Mouse (Mus musculus) liver, postnatal 0 days (tissue): ENCODE data around the gene Wrb. TPM values are rescaled to one million over a fixed set of nuclear protein-coding genes. Genes with fewer than 3 reads are reported as not detected.

Experiments
- ATAC-seq: fragments of 200-750 bp; cut with Nextera tagmentation; 2 replicates; pipeline ENCODE4 v1.8.0; 2017; ENCODE audit warnings: mild to moderate bottlenecking, moderate library complexity
- DNase-seq: peaks from one replicate; pipeline ENCODE4 v3.0.0-alpha.2; 2016
- H3K27ac ChIP-seq: fragments of 300-500 bp; sonication (generic); 2 replicates; pipeline ENCODE4 v1.5.1; 2014; ENCODE audit warnings: antibody characterized with exemption, moderate library complexity, mild to moderate bottlenecking, low read depth
- H3K27me3 ChIP-seq: fragments of 300-500 bp; sonication (generic); 2 replicates; pipeline ENCODE4 v1.6.1; 2014; ENCODE audit warnings: low read length, control low read depth, mixed read lengths; ENCODE audit not compliant: insufficient read depth
- H3K36me3 ChIP-seq: fragments of 300-500 bp; sonication (generic); replicated peaks from 2 replicates; pipeline ENCODE4 v1.6.1; 2014; ENCODE audit warnings: mild to moderate bottlenecking, control low read depth, low read length, moderate library complexity, mixed read lengths; ENCODE audit not compliant: insufficient read depth
- H3K4me1 ChIP-seq: fragments of 300-500 bp; sonication (generic); 2 replicates; pipeline ENCODE4 v1.6.1; 2014; ENCODE audit warnings: antibody characterized with exemption, mild to moderate bottlenecking, control low read depth; ENCODE audit not compliant: insufficient read depth
- H3K4me2 ChIP-seq: fragments of 300-500 bp; sonication (generic); 2 replicates; pipeline ENCODE4 v1.6.1; 2014; ENCODE audit warnings: low read depth, mild to moderate bottlenecking, low read length, moderate library complexity, mixed read lengths
- H3K4me3 ChIP-seq: fragments of 300-500 bp; sonication (generic); 2 replicates; pipeline ENCODE4 v1.5.1; 2014; ENCODE audit warnings: low read depth, low read length
- H3K9ac ChIP-seq: fragments of 300-500 bp; sonication (generic); replicated peaks from 2 replicates; pipeline ENCODE4 v1.6.1; 2014; ENCODE audit warnings: mild to moderate bottlenecking, moderate library complexity
- H3K9me3 ChIP-seq: fragments of 300-500 bp; sonication (generic); 2 replicates; pipeline ENCODE4 v1.6.1; 2016; ENCODE audit warnings: mild to moderate bottlenecking, control low read depth, low read length, mixed read lengths
- CTCF ChIP-seq: sonication (generic); IDR thresholded peaks from 2 replicates; pipeline ENCODE4 v1.5.1; 2016; ENCODE audit warnings: antibody characterized with exemption, low read depth
- EP300 ChIP-seq: IDR thresholded peaks from 2 replicates; pipeline ENCODE4 v1.6.1; 2016; ENCODE audit warnings: antibody characterized with exemption, low read depth, mild to moderate bottlenecking
- WGBS: fragments of 180-500 bp; shearing (Covaris S2); extraction: QIAGEN DNeasy Blood & Tissue Kit; methylation state at CpG from one replicate; pipeline ENCODE4 v1.1.7; 2014; ENCODE audit not compliant: insufficient replicate concordance; 5-methylcytosine and 5-hydroxymethylcytosine counted together
- polyA plus RNA-seq: library from polyadenylated mRNA; unstranded; fragments of >200 nt; fragmentation: Nextera tagmentation; extraction: Ambion mirVana; gene quantifications from 2 replicates; pipeline ENCODE4 v1.2.1, GENCODE M21; 2015

Gene Wrb
- polyA plus RNA-seq, 1 experiment from 2014 or later = 6.1 TPM

DNA sequence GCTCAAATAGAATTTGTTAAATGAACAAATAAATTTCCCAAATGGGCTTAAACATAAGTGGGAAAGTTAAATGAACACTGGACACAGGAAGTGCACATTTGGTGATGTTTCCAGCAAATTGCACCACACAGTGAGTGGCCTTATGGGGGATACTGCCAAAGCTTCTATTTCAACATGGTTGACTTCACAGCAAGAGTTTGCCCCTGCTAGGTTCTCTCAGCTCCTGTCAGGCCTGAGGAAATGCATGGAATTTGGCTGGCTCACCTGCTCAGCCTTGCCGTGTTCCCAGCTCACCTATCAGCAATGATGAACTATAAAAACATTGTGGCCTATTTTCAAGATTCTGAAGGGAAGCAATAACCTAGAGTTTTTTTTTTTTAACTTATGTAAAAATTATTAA is 15.7 kb downstream of the Wrb start:
- 87% methylated on average over 1 of the region's 1 CpGs for WGBS
- Histone ChIP-seq H3K9me3 (no peaks in the 10 kb centered on the region), H3K27ac (no peak overlapping the region), H3K4me2 (no peak overlapping the region), H3K9ac (no peak overlapping the region), H3K4me3 (no peak overlapping the region), H3K27me3 (no peaks in the 10 kb centered on the region), H3K36me3 (no peaks in the 10 kb centered on the region), H3K4me1 (peaks cover 5% of the 10 kb centered on the region; the same call in 1 of the 2 replicates)
- DNase-seq (no peak), ATAC-seq (no peak)
- TF ChIP-seq CTCF = no peak
- TF ChIP-seq EP300 = no peak

DNA sequence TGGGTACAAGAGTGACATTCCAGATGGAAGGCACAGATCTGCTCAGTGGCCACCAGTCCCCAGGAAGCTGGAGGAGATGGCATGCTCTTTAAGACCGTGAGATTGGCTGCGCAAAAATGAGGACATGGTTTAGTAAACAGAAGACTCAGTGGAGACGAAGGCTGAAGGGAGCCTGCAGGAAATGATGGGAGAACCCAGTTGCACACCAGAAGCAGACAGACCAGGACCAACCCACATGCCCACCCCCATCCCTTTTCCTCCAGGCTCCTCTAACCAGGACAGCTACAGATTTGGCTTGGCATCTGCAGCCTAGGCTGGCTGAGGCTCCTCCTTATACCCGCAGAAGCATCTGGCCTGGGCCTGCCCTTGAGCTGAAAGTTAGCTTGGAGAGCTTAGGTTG is 16.1 kb downstream of the Wrb start:
- WGBS = 85% methylated on average over 4 of the region's 4 CpGs
- H3K4me3 ChIP-seq = no peak overlapping the region
- ATAC-seq (no peak), DNase-seq (no peak)
- H3K9me3 ChIP-seq = no peaks in the 10 kb centered on the region
- no peak overlapping the region for H3K4me2 ChIP-seq
- TF ChIP-seq EP300 (no peak), CTCF (no peak)
- no peak overlapping the region for H3K9ac ChIP-seq
- no peaks in the 10 kb centered on the region for H3K27me3 ChIP-seq
- no peaks in the 10 kb centered on the region for H3K36me3 ChIP-seq
- H3K27ac ChIP-seq = no peak overlapping the region
- peaks cover 5% of the 10 kb centered on the region; the same call in 1 of the 2 replicates for H3K4me1 ChIP-seq

DNA sequence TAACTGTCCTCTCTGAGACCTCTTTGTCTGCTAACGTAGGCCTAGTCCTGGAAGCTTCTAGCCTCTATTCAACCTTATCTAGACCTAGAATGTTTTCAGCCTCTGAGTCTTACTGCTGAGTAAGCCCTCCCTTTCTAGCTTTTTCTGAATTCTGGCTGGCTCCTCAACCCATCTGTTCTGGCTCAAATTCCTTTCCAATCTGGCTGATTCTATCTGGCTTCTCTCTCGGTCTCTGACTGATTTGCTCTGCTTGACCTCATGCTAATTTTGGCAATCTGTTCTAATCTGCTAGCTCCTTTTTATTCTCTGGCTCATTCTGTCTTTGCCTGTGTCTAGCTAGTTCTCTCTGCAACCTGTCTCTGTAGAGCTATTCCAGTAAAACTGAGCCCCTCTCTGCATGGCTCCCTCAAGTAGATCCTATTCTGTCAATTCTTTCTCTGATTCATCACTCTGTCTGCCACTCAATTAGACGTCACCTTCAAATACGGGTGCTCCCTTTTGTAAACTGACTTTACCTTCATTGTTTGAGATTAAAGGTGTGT is 20.6 kb downstream of the Wrb start:
- Histone ChIP-seq H3K9me3 (no peaks in the 10 kb centered on the region), H3K27me3 (no peaks in the 10 kb centered on the region), H3K4me2 (no peak overlapping the region), H3K9ac (no peak overlapping the region), H3K4me3 (no peak overlapping the region), H3K4me1 (no peaks in the 10 kb centered on the region), H3K27ac (no peak overlapping the region), H3K36me3 (no peaks in the 10 kb centered on the region)
- ATAC-seq (no peak), DNase-seq (no peak)
- WGBS = 57% methylated on average over 4 of the region's 4 CpGs
- TF ChIP-seq EP300 (no peak), CTCF (no peak)

DNA sequence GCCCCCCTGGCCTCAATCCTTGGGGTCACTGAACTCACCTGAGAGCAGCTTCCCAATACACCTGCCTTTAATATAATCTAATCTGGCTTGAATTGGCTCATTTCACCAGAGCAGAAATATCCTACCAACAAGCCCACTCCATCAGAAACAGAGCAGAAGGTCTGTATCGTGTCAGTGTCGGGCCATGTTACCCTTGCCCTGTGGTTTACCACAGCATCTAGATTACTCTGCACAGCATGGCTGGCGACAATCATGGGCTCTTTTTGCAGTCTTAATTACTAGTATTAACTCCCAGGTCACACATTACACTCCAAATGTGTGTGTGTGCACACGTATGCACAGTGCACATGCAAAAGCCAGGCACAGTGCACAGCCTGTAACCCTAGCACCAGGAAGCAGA is 23.6 kb downstream of the Wrb start:
- no peak overlapping the region for H3K27ac ChIP-seq
- TF ChIP-seq CTCF (no peak), EP300 (no peak)
- ATAC-seq = no peak
- WGBS = 65% methylated on average over 4 of the region's 4 CpGs
- no peak overlapping the region for H3K9ac ChIP-seq
- no peaks in the 10 kb centered on the region for H3K27me3 ChIP-seq
- no peaks in the 10 kb centered on the region for H3K36me3 ChIP-seq
- H3K9me3 ChIP-seq = no peaks in the 10 kb centered on the region
- H3K4me2 ChIP-seq = no peak overlapping the region
- no peak for DNase-seq
- no peaks in the 10 kb centered on the region for H3K4me1 ChIP-seq
- H3K4me3 ChIP-seq = no peak overlapping the region

DNA sequence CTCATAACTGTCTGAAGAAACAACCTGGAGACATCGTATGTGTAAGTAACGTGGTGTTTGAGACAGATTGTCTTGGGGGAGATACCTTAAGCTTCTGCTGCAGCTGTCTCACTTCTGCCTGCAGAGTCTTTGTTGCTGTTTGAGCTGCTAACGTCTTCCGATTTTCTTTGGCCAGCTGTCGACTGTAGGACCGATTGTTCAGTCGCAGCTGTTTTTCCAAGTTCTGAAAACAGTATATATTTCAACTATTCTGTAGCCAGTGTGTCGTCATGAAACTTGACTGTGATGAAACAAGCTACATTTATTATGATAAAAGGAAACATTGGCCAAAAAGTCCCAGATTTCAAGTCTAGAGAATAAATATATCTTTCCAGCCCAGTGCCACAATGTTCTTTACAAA is 28.4 kb downstream of the Wrb start:
- TF ChIP-seq CTCF (no peak), EP300 (no peak)
- Histone ChIP-seq H3K4me2 (no peak overlapping the region), H3K36me3 (no peaks in the 10 kb centered on the region), H3K27me3 (no peaks in the 10 kb centered on the region), H3K9ac (no peak overlapping the region), H3K4me3 (no peak overlapping the region), H3K4me1 (no peaks in the 10 kb centered on the region), H3K27ac (no peak overlapping the region), H3K9me3 (no peaks in the 10 kb centered on the region)
- ATAC-seq (no peak), DNase-seq (no peak)
- WGBS = 76% methylated on average over 8 of the region's 8 CpGs

DNA sequence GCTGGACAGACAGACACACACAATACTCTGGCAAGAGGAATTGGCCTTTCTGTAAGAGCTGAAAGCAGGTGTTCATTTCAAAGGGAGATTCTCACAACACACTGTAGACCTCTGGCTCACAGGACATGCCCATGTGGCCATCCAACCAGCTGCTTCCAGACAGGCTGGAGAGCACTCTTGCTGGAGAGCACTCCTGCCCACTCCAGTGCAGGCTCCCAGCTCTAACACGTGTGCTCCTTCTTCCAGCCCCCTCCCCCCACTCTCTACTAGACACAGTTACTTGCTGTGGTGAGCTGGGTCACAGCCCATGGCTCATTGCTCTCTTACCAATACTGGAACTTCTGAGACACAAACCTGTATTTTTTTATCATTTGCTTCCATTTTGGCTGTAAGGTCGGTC is 30.2 kb downstream of the Wrb start:
- Histone ChIP-seq H3K9ac (no peak overlapping the region), H3K27me3 (no peaks in the 10 kb centered on the region), H3K4me1 (no peaks in the 10 kb centered on the region), H3K4me3 (no peak overlapping the region), H3K4me2 (no peak overlapping the region), H3K36me3 (no peaks in the 10 kb centered on the region), H3K27ac (no peak overlapping the region), H3K9me3 (no peaks in the 10 kb centered on the region)
- DNase-seq = no peak
- WGBS = 46% methylated on average over 2 of the region's 2 CpGs
- no peak for ATAC-seq
- TF ChIP-seq CTCF = no peak
- no peak for TF ChIP-seq EP300

DNA sequence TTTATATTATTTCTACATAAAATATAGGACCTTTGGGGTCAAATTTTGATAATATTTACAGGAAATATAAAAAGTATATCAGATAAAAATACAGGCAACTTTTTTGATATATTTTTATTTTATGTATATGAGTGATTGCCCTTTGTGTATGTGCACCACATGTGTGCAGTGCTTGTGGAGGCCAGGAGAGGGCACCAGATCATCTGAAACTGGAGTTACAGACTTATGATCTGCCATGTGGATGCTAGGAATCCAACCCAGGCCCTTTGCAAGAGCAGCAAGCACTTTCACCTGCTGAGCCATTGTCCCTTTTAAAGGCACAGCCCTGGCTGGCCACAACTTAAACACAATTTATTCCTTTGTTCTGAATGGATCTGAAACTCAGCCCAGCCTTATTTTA is 33.9 kb downstream of the Wrb start:
- no peak overlapping the region for H3K4me3 ChIP-seq
- H3K4me1 ChIP-seq = no peaks in the 10 kb centered on the region
- TF ChIP-seq EP300 = no peak
- no peak for TF ChIP-seq CTCF
- no peaks in the 10 kb centered on the region for H3K9me3 ChIP-seq
- no peak for DNase-seq
- H3K36me3 ChIP-seq = no peaks in the 10 kb centered on the region
- H3K27ac ChIP-seq = no peak overlapping the region
- H3K4me2 ChIP-seq = no peak overlapping the region
- no peaks in the 10 kb centered on the region for H3K27me3 ChIP-seq
- ATAC-seq = no peak
- no peak overlapping the region for H3K9ac ChIP-seq
